Mouse (Mus musculus) limb, embryonic 15.5 days (tissue): ENCODE data around the gene Kitl. TPM values are rescaled to one million over a fixed set of nuclear protein-coding genes. Genes with fewer than 3 reads are reported as not detected.

Source experiments
- ATAC-seq: fragments of 200-750 bp; cut with Nextera tagmentation; 2 replicates; pipeline ENCODE4 v1.8.0; 2017; ENCODE audit warnings: low read depth, moderate TSS enrichment; ENCODE audit not compliant: insufficient number of reproducible peaks, low FRiP score, low TSS enrichment
- H3K27ac ChIP-seq: fragments of 300-500 bp; sonication (generic); 2 replicates; pipeline ENCODE4 v1.5.1; 2015; ENCODE audit warnings: moderate library complexity, mild to moderate bottlenecking, inconsistent platforms
- H3K27me3 ChIP-seq: fragments of 300-500 bp; sonication (generic); 2 replicates; pipeline ENCODE4 v1.6.1; 2015; ENCODE audit warnings: inconsistent platforms
- H3K36me3 ChIP-seq: fragments of 300-500 bp; sonication (generic); 2 replicates; pipeline ENCODE4 v1.6.1; 2015; ENCODE audit warnings: inconsistent platforms
- H3K4me1 ChIP-seq: fragments of 300-500 bp; sonication (generic); 2 replicates; pipeline ENCODE4 v1.6.1; 2015; ENCODE audit warnings: inconsistent platforms
- H3K4me2 ChIP-seq: fragments of 300-500 bp; sonication (generic); 2 replicates; pipeline ENCODE4 v1.6.1; 2015; ENCODE audit warnings: mild to moderate bottlenecking, inconsistent platforms
- H3K4me3 ChIP-seq: fragments of 300-500 bp; sonication (generic); 2 replicates; pipeline ENCODE4 v1.5.1; 2015; ENCODE audit warnings: mild to moderate bottlenecking, inconsistent platforms
- H3K9ac ChIP-seq: fragments of 300-500 bp; sonication (generic); 2 replicates; pipeline ENCODE4 v1.6.1; 2015; ENCODE audit warnings: inconsistent platforms
- H3K9me3 ChIP-seq: fragments of 300-500 bp; sonication (generic); 2 replicates; pipeline ENCODE4 v1.6.1; 2016; ENCODE audit warnings: inconsistent platforms
- WGBS: fragments of 180-500 bp; shearing (Covaris S2); methylation state at CpG from one replicate; pipeline ENCODE4 v1.1.7; 2015; 5-methylcytosine and 5-hydroxymethylcytosine counted together
- microRNA-seq: library from miRNA; unstranded; fragments of <30 nt; microRNA quantifications from one replicate; pipeline ENCODE4, GENCODE M21; 2016
- polyA plus RNA-seq: library from polyadenylated mRNA; unstranded; fragments of >200 nt; fragmentation: Nextera tagmentation; extraction: Ambion mirVana; gene quantifications from 2 replicates; pipeline ENCODE4 v1.2.1, GENCODE M21; 2015

Kitl gene
- polyA plus RNA-seq, 1 experiment from 2014 or later = 34.3 TPM

GRCm38 (mm10) chr10:100131657-100132056, 116.2 kb downstream of the Kitl start:
- H3K4me1 ChIP-seq = no peaks in the 10 kb centered on the region
- no peak for ATAC-seq
- no peak overlapping the region for H3K4me3 ChIP-seq
- H3K9me3 ChIP-seq = no peaks in the 10 kb centered on the region
- H3K4me2 ChIP-seq = no peak overlapping the region
- no peak overlapping the region for H3K9ac ChIP-seq
- no peak overlapping the region for H3K27ac ChIP-seq
- H3K27me3 ChIP-seq = no peaks in the 10 kb centered on the region
- H3K36me3 ChIP-seq = no peaks in the 10 kb centered on the region
- 72% methylated on average over 4 of the region's 4 CpGs for whole genome bisulfite sequencing

GRCm38 (mm10) chr10:100132304-100132703, 116.9 kb downstream of the Kitl start:
- Histone ChIP-seq H3K4me3 (no peak overlapping the region), H3K9me3 (no peaks in the 10 kb centered on the region), H3K4me1 (no peaks in the 10 kb centered on the region), H3K36me3 (no peaks in the 10 kb centered on the region), H3K9ac (no peak overlapping the region), H3K27me3 (no peaks in the 10 kb centered on the region), H3K27ac (no peak overlapping the region), H3K4me2 (no peak overlapping the region)
- 57% methylated on average over 1 of the region's 1 CpGs for WGBS
- no peak for ATAC-seq

- Histone ChIP-seq H3K9me3 (no peaks in the 10 kb centered on the region), H3K27me3 (no peaks in the 10 kb centered on the region), H3K27ac (no peak overlapping the region), H3K36me3 (no peaks in the 10 kb centered on the region), H3K4me1 (no peaks in the 10 kb centered on the region), H3K4me2 (no peak overlapping the region), H3K4me3 (no peak overlapping the region), H3K9ac (no peak overlapping the region)
- ATAC-seq = no peak
- WGBS = 85% methylated on average over 3 of the region's 3 CpGs
Observed at GRCm38 (mm10) chr10:100138552-100138951, 123.1 kb downstream of the Kitl start.

DNA sequence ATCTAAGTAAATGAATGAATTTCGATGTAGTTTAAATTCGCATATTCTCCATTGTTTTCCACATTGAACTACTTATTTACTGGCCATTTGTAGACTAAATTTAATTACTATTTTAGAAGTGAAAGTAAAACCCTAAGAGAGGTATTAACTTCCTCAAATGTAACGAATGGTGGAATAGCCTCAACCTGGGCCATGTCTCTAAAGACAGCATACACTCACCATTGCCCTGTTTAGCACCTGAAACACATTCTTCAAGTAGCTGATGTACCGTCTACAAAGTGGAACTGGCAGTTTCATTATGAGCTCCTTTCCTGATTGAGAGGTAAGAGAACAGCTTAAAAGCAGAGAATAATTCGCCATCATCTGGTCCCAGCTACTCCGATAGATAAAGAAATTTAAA, 132.7 kb downstream of the Kitl start:
- Histone ChIP-seq H3K9me3 (no peaks in the 10 kb centered on the region), H3K9ac (no peak overlapping the region), H3K4me3 (no peak overlapping the region), H3K4me1 (no peaks in the 10 kb centered on the region), H3K27ac (no peak overlapping the region), H3K27me3 (no peaks in the 10 kb centered on the region), H3K36me3 (no peaks in the 10 kb centered on the region), H3K4me2 (no peak overlapping the region)
- 87% methylated on average over 6 of the region's 6 CpGs for WGBS
- no peak for ATAC-seq

Small RNA genes lying within 50 kb of the gene (microRNA-seq; reads per million reads assigned to microRNA genes)
- not detected for gene Gm22918
- gene Gm25287 = not detected
